Mouse (Mus musculus) activated CD4-positive, CD25-positive, alpha-beta regulatory T cell, adult 9 weeks (primary cell): ENCODE measurements around the gene Ptcd2. TPM values are rescaled to one million over a fixed set of nuclear protein-coding genes. Genes with fewer than 3 reads are reported as not detected.

Source experiments
- polyA plus RNA-seq: library from polyadenylated mRNA; unstranded; fragments of 100-300 nt; shearing (Covaris generic); gene quantifications from one replicate; pipeline ENCODE4 v1.2.1, GENCODE M21; 2017

The Ptcd2 gene
- polyA plus RNA-seq = 69.8 TPM

GRCm38 (mm10) chr13:99344599-99345575, at the start of gene Ptcd2, which contains the start of gene Mrps27:
Gene Ptcd2, minus strand, starts transcription at chr13:99344705.
Gene Mrps27, plus strand, starts transcription at chr13:99344786.

Other genes starting within 250 kb of the Ptcd2 start
- gene Zfp366, start 159.9 kb downstream of the Ptcd2 start, polyA plus RNA-seq = 0.11 TPM
- 22.7 TPM for gene Mrps27, start 81 bp upstream of the Ptcd2 start, polyA plus RNA-seq
- gene Map1b, start 171.8 kb upstream of the Ptcd2 start, polyA plus RNA-seq = 0.31 TPM